Mouse (Mus musculus) cerebellum, adult (tissue): ENCODE results near the gene Baiap2l2.

Source experiments
- ATAC-seq: cut with Nextera tagmentation; 2 replicates; pipeline ENCODE4 v1.9.2; 2017; ENCODE audit warnings: mild to moderate bottlenecking, moderate library complexity, mixed read lengths; ENCODE audit not compliant: insufficient number of reproducible peaks, low FRiP score, low TSS enrichment

The Baiap2l2 gene

DNA sequence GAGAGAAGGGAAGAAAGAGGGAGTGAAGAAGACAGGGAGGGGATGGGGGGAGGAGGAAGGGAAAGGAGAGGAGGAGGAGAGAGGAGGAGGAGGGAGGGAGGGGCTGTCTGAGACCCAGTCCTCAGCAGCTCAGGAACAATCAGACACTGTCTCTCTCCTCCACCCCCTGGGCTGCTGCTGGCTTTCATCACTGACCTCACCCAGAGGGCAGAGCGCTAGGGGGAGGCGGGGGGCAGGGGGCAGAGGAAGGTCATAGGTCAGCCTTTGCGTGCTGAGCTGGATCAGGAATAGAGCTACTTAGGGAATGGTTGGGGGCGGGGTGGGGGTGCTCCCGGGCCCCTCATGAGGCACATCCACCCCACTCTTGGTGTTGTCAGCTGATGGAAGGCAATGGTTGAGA is 61.7 kb downstream of the Baiap2l2 start:
- no peak for ATAC-seq

DNA sequence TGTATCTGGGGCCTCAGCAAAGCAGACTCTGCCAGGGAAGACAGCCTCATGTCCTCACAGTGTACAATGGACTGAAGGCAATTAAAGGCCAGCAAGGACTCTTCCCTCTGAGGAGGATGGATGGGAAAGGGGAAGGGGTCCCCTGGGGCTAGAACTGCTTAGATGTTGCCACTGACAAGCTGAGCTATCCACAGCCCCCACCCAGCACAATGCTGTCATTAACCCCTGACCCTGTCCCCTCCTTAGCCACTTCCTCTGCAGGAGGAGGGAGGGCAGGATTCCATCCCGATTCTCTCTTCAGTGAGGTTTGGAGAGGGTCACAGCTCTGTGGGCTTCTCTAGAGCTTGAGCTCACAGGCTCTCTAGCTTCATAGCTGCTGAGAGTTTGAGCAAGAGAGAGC is 65.8 kb downstream of the Baiap2l2 start:
- ATAC-seq, result no peak

DNA sequence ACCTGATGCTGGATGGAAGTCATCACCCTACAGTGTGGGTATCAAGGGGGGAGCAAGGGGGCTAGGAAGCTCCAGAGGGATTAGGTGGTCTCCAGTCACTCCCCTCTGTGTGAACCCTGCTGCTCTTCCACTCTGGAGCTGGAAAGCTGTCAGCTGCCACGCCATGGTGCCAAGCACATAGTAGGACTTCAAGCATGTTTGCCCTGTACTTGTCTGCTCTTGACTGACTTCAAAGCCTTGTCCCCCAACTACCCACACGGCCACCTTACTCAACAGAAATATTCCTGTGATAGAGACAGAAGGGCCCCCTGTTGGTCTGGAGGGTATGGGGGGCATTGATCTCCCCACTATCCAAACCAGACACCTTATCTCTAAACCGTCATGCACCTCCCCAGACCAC is 69.1 kb downstream of the Baiap2l2 start:
- ATAC-seq, result no peak

DNA sequence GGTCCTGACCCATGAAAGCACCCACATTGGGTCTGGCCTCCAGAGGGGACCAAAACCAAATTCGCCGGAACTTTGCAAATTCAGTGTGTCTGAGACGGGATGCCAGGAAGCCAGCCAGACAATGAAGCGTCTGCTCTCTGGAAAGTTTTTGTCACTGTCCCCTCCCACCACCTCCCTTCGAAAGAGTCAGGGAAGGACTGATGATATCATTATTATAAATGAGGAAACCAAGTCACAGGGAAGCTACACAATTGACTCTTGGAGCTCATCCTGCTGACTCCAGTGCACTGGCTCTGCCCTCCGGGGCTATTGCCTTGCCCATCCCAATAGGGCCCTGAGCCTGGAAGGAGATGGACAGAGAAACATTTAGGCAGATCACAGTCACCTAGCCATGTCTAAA is 71.7 kb downstream of the Baiap2l2 start:
- no peak for ATAC-seq

DNA sequence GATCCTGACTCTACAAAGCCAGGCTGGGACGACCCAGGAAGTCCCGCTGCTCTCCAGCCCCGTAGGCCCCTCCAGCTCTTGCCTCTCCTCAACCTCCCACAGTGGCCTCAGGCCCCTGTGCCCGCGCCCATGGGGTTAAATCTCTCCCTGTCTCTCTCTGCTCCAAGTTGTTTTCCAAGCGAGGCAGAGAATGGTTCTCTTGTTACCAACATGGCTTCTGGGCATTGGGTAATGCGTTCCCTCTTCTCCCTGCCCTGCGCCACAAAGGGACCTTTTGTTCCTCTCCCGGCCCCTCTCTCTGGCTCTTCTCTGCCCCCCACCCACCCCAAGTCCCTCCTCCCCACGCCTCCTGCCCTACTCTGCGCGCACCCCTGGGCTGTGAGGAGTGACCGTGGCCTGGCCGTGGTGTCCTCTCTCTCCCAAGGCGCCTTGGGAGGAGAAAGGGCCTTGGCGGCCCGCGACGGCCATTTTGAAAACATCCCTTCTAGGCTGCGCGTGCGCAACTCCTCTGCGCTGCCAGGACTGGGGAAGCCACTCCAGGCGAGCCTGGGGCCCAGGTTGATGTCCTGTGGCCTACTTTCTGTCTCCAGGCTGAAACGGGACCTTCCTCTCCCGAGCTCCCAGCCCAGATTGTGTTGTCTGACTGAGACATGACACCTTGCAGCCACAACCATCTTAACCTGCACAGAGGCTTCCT is 72.4 kb downstream of the Baiap2l2 start:
- ATAC-seq, result no peak

DNA sequence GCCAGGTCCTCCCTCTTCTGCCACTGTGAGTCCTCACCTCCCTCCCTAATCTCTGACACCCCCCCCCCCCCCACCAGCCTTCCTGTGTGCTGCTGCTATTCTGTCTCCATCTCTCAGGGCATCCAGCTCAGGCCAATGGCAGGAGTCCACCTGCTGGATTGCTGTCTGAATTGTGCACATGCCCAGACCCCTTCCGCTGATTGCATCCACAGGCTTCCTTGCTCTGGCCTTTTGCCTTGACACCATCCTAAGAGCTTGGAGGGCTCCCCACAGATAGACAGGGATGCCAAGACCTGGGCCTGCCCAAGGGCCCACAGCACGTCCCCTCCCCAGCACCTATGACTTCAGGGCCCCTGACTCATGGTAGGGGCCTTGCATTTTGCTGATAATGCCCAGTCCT is 75.0 kb downstream of the Baiap2l2 start:
- ATAC-seq, result no peak

DNA sequence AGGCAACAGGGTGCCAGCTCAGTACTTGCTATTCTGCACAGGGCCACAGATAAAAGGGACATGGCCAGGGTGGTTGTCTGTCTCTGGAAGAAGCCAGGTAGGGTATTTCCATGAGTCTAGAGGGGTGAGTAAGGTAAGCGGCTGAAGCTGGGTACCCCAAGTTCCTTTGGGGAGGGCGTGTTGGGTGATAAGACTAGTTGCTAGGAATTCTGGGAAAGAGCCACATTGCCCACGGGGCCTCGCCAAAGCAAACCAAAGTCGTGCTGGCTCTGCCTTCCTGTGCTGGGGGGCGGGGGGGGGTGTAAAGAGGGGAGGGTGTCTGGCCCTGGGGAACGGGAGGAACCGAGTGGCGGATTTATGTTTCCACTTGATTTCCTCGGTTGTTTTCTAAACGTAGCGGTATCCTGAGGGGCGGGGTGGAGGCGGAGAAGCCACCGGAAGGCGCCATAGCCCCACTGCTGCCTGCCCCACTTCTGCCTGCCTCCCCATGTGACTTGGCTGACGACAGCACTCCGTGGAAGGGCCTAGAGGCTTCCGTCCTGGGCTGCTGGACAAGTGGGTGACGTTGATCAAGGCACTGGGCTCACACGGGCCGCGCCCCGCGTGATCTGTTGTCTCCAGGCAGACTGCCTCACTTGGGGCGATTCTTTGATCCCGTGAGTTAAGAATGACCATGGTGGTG is 76.4 kb downstream of the Baiap2l2 start:
- no peak for ATAC-seq

DNA sequence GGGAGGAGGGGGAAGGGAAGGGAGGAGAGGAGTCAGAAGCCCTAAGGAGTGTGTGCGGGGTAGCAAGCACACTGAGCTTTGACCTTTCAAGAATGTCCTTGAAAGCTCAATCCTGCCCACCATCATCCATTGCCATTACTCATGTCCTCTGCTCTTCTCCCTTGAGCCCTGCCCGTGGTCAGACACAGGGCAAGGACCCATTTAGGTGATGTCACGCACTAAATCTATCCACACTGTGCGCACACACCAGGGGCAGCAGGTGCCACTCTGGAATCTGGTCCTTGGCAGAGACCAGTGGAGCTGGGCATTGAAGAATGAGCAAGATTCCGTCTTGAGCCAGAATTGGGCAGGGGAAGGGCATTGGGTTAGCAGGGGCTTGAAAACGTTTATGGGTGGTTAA is 77.1 kb downstream of the Baiap2l2 start:
- ATAC-seq, result no peak
